Mouse (Mus musculus) olfactory bulb, adult 2 months (tissue): ENCODE data around the gene Olfr615.

Source experiments
- CTCF ChIP-seq: fragments of 200-500 bp; IDR thresholded peaks from 2 replicates; pipeline ENCODE4 v1.5.1; 2012; ENCODE audit warnings: low read depth, mild to moderate bottlenecking, low read length, moderate library complexity; ENCODE audit not compliant: insufficient read depth
- POLR2A ChIP-seq: fragments of 200-500 bp; IDR thresholded peaks from 2 replicates; pipeline ENCODE4 v1.6.1; 2012; ENCODE audit warnings: mild to moderate bottlenecking, low read depth, low read length, moderate library complexity; ENCODE audit not compliant: insufficient read depth

GRCm38 (mm10) chr7:103589803-103590202 is 33.9 kb downstream of the Olfr615 start, which contains the start of gene Olfr618:
- TF ChIP-seq CTCF = no peak
- no peak for TF ChIP-seq POLR2A
